Mouse (Mus musculus) hindbrain, embryonic 14.5 days (tissue): ENCODE measurements around the gene Phka2. TPM values are rescaled to one million over a fixed set of nuclear protein-coding genes. Genes with fewer than 3 reads are reported as not detected.

ENCODE experiments used
- ATAC-seq: fragments of 200-750 bp; cut with Nextera tagmentation; 2 replicates; pipeline ENCODE4 v1.8.0; 2017; ENCODE audit warnings: moderate number of reproducible peaks, mild to moderate bottlenecking, moderate TSS enrichment, moderate library complexity; ENCODE audit not compliant: low FRiP score
- DNase-seq: peaks from one replicate; pipeline ENCODE4 v3.0.0-alpha.2; 2015; ENCODE audit warnings: low spot score
- H3K27ac ChIP-seq: fragments of 300-500 bp; sonication (generic); 2 replicates; pipeline ENCODE4 v1.5.1; 2014; ENCODE audit warnings: mild to moderate bottlenecking, moderate library complexity
- H3K27me3 ChIP-seq: fragments of 300-500 bp; sonication (generic); 2 replicates; pipeline ENCODE4 v1.6.1; 2014; ENCODE audit warnings: mild to moderate bottlenecking, low read length, mixed read lengths; ENCODE audit not compliant: control insufficient read depth, insufficient read depth
- H3K36me3 ChIP-seq: fragments of 300-500 bp; sonication (generic); replicated peaks from 2 replicates; pipeline ENCODE4 v1.6.1; 2014; ENCODE audit not compliant: control insufficient read depth, insufficient read depth
- H3K4me1 ChIP-seq: fragments of 300-500 bp; sonication (generic); replicated peaks from 2 replicates; pipeline ENCODE4 v1.6.1; 2014; ENCODE audit warnings: antibody characterized with exemption, low read length, mixed read lengths; ENCODE audit not compliant: control insufficient read depth, insufficient read depth
- H3K4me2 ChIP-seq: fragments of 300-500 bp; sonication (generic); replicated peaks from 2 replicates; pipeline ENCODE4 v1.6.1; 2014; ENCODE audit warnings: mild to moderate bottlenecking, moderate library complexity
- H3K4me3 ChIP-seq: fragments of 300-500 bp; sonication (generic); replicated peaks from 2 replicates; pipeline ENCODE4 v1.5.1; 2014; ENCODE audit warnings: mild to moderate bottlenecking, low read length
- H3K9ac ChIP-seq: fragments of 300-500 bp; sonication (generic); 2 replicates; pipeline ENCODE4 v1.6.1; 2014
- H3K9me3 ChIP-seq: fragments of 300-500 bp; sonication (generic); 2 replicates; pipeline ENCODE4 v1.6.1; 2016; ENCODE audit warnings: low read length; ENCODE audit not compliant: control insufficient read depth
- WGBS: fragments of 180-500 bp; shearing (Covaris S2); extraction: QIAGEN DNeasy Blood & Tissue Kit; methylation state at CpG from one replicate; pipeline ENCODE4 v1.1.7; 2014; 5-methylcytosine and 5-hydroxymethylcytosine counted together
- polyA plus RNA-seq: library from polyadenylated mRNA; unstranded; fragments of >200 nt; fragmentation: Nextera tagmentation; extraction: Ambion mirVana; gene quantifications from 2 replicates; pipeline ENCODE4 v1.2.1, GENCODE M21; 2014

Gene Phka2
- polyA plus RNA-seq, 1 experiment from 2014 or later: 12.4 TPM

DNA sequence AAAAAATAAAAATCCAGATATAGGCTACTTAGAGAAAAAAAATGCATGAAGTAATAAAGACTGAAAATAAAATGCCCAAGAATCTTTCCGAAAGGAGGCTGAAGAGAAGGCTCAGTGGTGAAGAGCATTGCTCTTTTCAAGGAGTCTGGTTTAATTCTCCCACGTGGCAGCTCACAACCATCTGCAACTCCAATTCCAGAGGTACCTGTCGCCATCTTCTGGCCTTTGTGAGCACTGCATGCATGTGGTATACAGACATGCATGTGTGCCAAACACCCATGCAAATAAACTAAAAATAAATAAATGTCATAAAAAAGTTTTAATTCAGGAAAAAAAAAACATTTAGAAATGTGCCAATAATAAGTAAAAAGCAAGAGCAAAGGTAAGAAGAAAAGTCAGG lies 107.9 kb downstream of the Phka2 start:
- Histone ChIP-seq H3K4me1 (no peaks in the 10 kb centered on the region), H3K9me3 (no peaks in the 10 kb centered on the region), H3K4me3 (no peak overlapping the region), H3K36me3 (no peaks in the 10 kb centered on the region), H3K4me2 (no peak overlapping the region), H3K9ac (no peak overlapping the region), H3K27ac (no peak overlapping the region), H3K27me3 (no peaks in the 10 kb centered on the region)
- WGBS: 46% methylated on average over 3 of the region's 3 CpGs
- DNase-seq: no peak
- ATAC-seq: no peak

DNA sequence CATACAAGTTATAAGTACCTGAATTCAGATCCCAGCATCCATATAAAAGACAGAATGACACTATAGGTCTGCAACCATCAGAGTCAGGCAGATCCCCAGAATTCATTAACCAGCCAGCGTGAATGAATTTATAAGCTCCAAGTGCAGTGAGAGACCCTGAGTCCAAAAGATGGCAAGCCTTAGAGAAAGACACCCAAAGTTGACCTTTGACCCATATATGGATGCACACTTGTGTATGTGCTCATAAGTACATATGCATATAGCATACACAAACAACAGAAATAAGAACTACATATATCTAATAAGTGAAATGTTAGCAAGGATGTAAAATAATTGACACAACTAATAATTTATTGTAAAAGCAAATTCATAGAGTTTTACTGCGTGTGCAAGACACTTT lies 108.5 kb downstream of the Phka2 start:
- H3K4me1 ChIP-seq: no peaks in the 10 kb centered on the region
- H3K9me3 ChIP-seq: no peaks in the 10 kb centered on the region
- no peak overlapping the region for H3K9ac ChIP-seq
- no peak overlapping the region for H3K4me2 ChIP-seq
- H3K4me3 ChIP-seq: no peak overlapping the region
- no peaks in the 10 kb centered on the region for H3K27me3 ChIP-seq
- WGBS: 50% methylated on average over 2 of the region's 2 CpGs
- DNase-seq (no peak), ATAC-seq (no peak)
- no peak overlapping the region for H3K27ac ChIP-seq
- no peaks in the 10 kb centered on the region for H3K36me3 ChIP-seq

DNA sequence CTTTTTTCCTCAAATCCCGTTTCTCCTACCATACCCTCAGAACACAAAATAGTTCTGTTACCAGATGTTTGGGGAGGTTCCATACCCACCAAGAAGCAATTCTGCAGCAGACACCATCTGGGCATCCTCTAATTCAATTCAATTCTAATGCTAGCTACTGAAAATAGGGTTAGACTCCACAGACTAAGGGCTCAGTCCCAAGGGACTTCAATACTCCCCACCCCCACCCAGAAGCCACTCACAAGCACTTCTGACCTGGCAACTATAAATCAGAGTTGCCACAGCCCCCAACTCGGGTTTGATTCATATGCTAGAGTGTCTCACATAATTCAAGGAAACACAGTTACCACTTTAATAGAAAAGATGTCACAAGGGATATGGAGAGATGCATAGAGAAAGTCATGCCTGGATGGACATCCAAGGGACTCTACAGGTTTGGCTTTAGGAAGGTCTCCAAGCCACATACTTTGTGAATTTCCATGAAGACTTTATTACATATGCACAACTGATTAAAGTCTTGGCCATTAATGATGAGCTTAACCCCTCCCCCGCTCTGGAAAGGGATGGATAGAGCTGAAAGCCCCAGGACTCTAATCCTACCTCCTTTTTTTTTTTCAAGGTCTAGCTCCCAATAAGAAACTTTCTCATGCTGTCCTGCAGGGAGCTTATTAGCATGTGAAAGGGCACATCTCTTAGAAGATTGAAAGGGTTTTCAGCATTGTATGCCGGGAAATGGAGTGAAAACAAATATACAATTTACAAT lies 109.1 kb downstream of the Phka2 start:
- H3K27me3 ChIP-seq: no peaks in the 10 kb centered on the region
- H3K9me3 ChIP-seq: no peaks in the 10 kb centered on the region
- no peak for DNase-seq
- 22% methylated on average over 4 of the region's 4 CpGs for WGBS
- ATAC-seq: no peak
- no peaks in the 10 kb centered on the region for H3K36me3 ChIP-seq
- no peak overlapping the region for H3K4me2 ChIP-seq
- H3K9ac ChIP-seq: no peak overlapping the region
- H3K27ac ChIP-seq: no peak overlapping the region
- H3K4me1 ChIP-seq: no peaks in the 10 kb centered on the region
- no peak overlapping the region for H3K4me3 ChIP-seq

Other genes starting within 250 kb of the Phka2 start
- 1.6 and 2.1 TPM in 2 replicates for gene Adgrg2, start 111.5 kb upstream of the Phka2 start, polyA plus RNA-seq
- 4.5 and 4.9 TPM in 2 replicates for gene Ppef1, start 233.6 kb downstream of the Phka2 start, polyA plus RNA-seq